Mouse (Mus musculus) forebrain, embryonic 11.5 days (tissue): ENCODE measurements around the gene Crb3. TPM values are rescaled to one million over a fixed set of nuclear protein-coding genes. Genes with fewer than 3 reads are reported as not detected.
A peak's percentile ranks its signal among the peaks of the same experiment; 100 is the strongest.

Source experiments
- ATAC-seq: fragments of 200-750 bp; cut with Nextera tagmentation; replicated peaks from 2 replicates; pipeline ENCODE4 v1.8.0; 2017; ENCODE audit warnings: moderate TSS enrichment; ENCODE audit not compliant: low FRiP score
- DNase-seq: peaks from one replicate; pipeline ENCODE4 v3.0.0-alpha.2; 2017; ENCODE audit warnings: low spot score
- H3K27ac ChIP-seq: fragments of 300-500 bp; sonication (generic); 2 replicates; pipeline ENCODE4 v1.5.1; 2014; ENCODE audit warnings: low read depth, low read length
- H3K27me3 ChIP-seq: fragments of 300-500 bp; sonication (generic); 2 replicates; pipeline ENCODE4 v1.6.1; 2014; ENCODE audit warnings: mild to moderate bottlenecking, low read length, mixed read lengths; ENCODE audit not compliant: control insufficient read depth, insufficient read depth
- H3K36me3 ChIP-seq: fragments of 300-500 bp; sonication (generic); 2 replicates; pipeline ENCODE4 v1.6.1; 2014; ENCODE audit warnings: mild to moderate bottlenecking, low read length, moderate library complexity, mixed read lengths; ENCODE audit not compliant: control insufficient read depth, insufficient read depth
- H3K4me1 ChIP-seq: fragments of 300-500 bp; sonication (generic); replicated peaks from 2 replicates; pipeline ENCODE4 v1.6.1; 2014; ENCODE audit warnings: low read length, mixed read lengths; ENCODE audit not compliant: control insufficient read depth, insufficient read depth
- H3K4me2 ChIP-seq: fragments of 300-500 bp; sonication (generic); 2 replicates; pipeline ENCODE4 v1.6.1; 2014; ENCODE audit warnings: low read depth, mild to moderate bottlenecking, low read length, moderate library complexity, mixed read lengths; ENCODE audit not compliant: severe bottlenecking
- H3K4me3 ChIP-seq: fragments of 300-500 bp; sonication (generic); 2 replicates; pipeline ENCODE4 v1.5.1; 2014; ENCODE audit warnings: low read depth, low read length
- H3K9ac ChIP-seq: fragments of 300-500 bp; sonication (generic); 2 replicates; pipeline ENCODE4 v1.6.1; 2014; ENCODE audit warnings: low read length
- H3K9me3 ChIP-seq: fragments of 300-500 bp; sonication (generic); 2 replicates; pipeline ENCODE4 v1.6.1; 2016; ENCODE audit warnings: low read length, mixed read lengths; ENCODE audit not compliant: control insufficient read depth
- WGBS: fragments of 180-500 bp; shearing (Covaris S2); extraction: QIAGEN DNeasy Blood & Tissue Kit; methylation state at CpG from one replicate; pipeline ENCODE4 v1.1.7; 2014; 5-methylcytosine and 5-hydroxymethylcytosine counted together
- polyA plus RNA-seq: library from polyadenylated mRNA; unstranded; fragments of >200 nt; fragmentation: Nextera tagmentation; extraction: Ambion mirVana; gene quantifications from 2 replicates; pipeline ENCODE4 v1.2.1, GENCODE M21; 2014

The Crb3 gene
- polyA plus RNA-seq, 1 experiment from 2014 or later = 1.9 TPM

- peak within 1 kb of the TSS; percentile 66 for H3K9ac ChIP-seq
- no peaks in the 10 kb centered on the region for H3K36me3 ChIP-seq
- DNase-seq (peak; percentile 79), ATAC-seq (peak; percentile 90)
- peaks cover 6% of the 10 kb centered on the region; the same call in 1 of the 2 replicates for H3K4me1 ChIP-seq
- peak within 1 kb of the TSS; percentile 45 for H3K4me3 ChIP-seq
- H3K27me3 ChIP-seq = no peaks in the 10 kb centered on the region
- peak within 1 kb of the TSS; percentile 68 for H3K4me2 ChIP-seq
- under 1% methylated on average over 31 of the region's 31 CpGs for WGBS
- no peaks in the 10 kb centered on the region for H3K9me3 ChIP-seq
- H3K27ac ChIP-seq = no peak within 1 kb of the TSS; the same call in 1 of the 2 replicates
Observed at GRCm38 (mm10) chr17:57087049-57087832, 28.3 kb downstream of the Crb3 start, which contains the start of gene Tubb4a. Gene Tubb4a (minus strand): TSS chr17:57087782.

DNA sequence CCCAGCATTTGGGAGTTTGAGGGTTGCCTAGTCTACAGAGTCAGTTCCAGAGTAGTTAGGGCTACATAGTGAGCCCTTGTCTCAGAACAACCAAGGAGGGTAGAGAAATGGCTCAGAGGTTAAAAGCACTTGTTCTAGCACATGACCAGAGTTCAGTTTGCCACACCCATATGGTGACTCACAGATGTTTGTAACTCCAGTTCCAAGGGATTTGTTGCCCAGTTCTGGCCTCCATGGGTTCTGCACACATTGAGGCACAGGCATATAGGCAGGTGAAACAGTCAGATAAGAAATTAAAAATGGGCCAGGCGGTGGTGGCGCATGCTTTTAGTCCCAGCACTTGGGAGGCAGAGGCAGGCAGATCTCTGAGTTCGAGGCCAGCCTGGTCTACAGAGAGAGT, 35.3 kb downstream of the Crb3 start:
- no peak overlapping the region for H3K9ac ChIP-seq
- WGBS = 93% methylated on average over 3 of the region's 3 CpGs
- no peak overlapping the region for H3K27ac ChIP-seq
- ATAC-seq (no peak), DNase-seq (no peak)
- H3K9me3 ChIP-seq = no peaks in the 10 kb centered on the region
- no peaks in the 10 kb centered on the region for H3K27me3 ChIP-seq
- H3K4me2 ChIP-seq = no peak overlapping the region
- no peaks in the 10 kb centered on the region for H3K4me1 ChIP-seq
- H3K4me3 ChIP-seq = no peak overlapping the region
- no peaks in the 10 kb centered on the region for H3K36me3 ChIP-seq

DNA sequence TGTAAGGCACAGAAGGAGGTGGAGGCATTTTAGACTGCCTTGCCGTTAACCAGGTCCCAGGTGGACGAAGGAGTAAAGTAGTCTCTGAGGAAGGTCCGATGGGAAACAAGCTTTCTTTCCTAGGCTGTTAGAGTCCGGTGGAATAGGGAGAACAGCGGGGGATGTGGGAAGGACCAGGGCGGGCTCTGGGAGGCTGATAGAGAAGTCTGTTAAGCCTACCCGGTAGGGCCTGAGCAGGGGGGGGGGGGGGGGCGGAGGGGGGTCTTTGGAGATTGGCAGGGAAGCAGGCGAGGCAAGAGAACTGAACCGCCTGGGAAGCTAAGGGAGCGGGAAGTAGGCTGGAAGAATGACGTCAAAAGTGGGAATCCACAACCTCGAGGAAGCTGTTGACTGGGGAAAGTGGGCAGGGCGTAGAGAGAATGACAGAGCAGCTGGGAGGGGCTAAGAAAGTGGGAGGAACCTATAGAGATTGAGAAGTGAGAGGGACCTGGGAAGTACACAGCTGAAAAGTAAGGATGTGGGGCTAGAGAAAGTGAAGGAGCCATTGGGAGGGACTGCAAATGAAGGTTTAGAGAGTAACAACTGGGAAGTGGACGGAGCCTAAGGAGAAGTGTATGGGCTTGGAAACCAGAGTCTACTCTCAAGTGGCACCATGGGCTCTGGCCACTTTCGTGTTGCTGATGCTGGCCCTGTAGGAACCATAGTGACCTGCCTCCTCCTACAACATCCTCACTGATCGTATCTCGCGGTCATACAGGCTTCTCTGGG, 37.1 kb downstream of the Crb3 start:
- Histone ChIP-seq H3K9me3 (no peaks in the 10 kb centered on the region), H3K27ac (no peak overlapping the region), H3K4me2 (peak overlapping the region; percentile 39), H3K9ac (no peak overlapping the region), H3K27me3 (no peaks in the 10 kb centered on the region), H3K36me3 (no peaks in the 10 kb centered on the region), H3K4me1 (no peaks in the 10 kb centered on the region), H3K4me3 (0 out of 2 replicates have a peak overlapping the region, but pooled peaks have one; percentile 3)
- peak; percentile 87 for ATAC-seq
- peak; percentile 67 for DNase-seq
- under 1% methylated on average over 18 of the region's 19 CpGs for WGBS

DNA sequence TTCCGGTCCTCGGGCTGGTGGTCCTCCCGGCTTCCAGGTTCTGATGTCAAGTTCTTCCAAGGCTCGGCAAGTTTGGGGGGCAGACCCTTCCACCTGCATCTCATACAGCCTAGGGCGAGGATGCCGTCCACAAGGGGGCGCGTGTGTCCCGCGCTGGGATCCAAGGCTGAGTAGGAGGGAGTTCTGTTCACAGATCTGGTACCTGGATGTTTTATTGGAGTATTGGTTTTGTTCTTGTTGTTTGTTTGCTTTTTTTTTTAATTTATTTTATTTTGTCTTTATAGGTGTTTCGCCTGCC, 37.7 kb downstream of the Crb3 start:
- peak; percentile 93 for DNase-seq
- ATAC-seq = peak; percentile 78
- no peaks in the 10 kb centered on the region for H3K9me3 ChIP-seq
- H3K4me2 ChIP-seq = peak overlapping the region; percentile 39
- no peaks in the 10 kb centered on the region for H3K27me3 ChIP-seq
- H3K4me1 ChIP-seq = no peaks in the 10 kb centered on the region
- H3K4me3 ChIP-seq = no peak overlapping the region
- no peak overlapping the region for H3K9ac ChIP-seq
- no peaks in the 10 kb centered on the region for H3K36me3 ChIP-seq
- H3K27ac ChIP-seq = no peak overlapping the region
- 1% methylated on average over 11 of the region's 11 CpGs for WGBS

GRCm38 (mm10) chr17:57098321-57098720, 39.4 kb downstream of the Crb3 start:
- DNase-seq (no peak), ATAC-seq (no peak)
- Histone ChIP-seq H3K27me3 (no peaks in the 10 kb centered on the region), H3K36me3 (no peaks in the 10 kb centered on the region), H3K4me1 (no peaks in the 10 kb centered on the region), H3K4me2 (no peak overlapping the region), H3K9me3 (no peaks in the 10 kb centered on the region), H3K9ac (no peak overlapping the region), H3K4me3 (no peak overlapping the region), H3K27ac (no peak overlapping the region)
- 88% methylated on average over 5 of the region's 5 CpGs for WGBS

DNA sequence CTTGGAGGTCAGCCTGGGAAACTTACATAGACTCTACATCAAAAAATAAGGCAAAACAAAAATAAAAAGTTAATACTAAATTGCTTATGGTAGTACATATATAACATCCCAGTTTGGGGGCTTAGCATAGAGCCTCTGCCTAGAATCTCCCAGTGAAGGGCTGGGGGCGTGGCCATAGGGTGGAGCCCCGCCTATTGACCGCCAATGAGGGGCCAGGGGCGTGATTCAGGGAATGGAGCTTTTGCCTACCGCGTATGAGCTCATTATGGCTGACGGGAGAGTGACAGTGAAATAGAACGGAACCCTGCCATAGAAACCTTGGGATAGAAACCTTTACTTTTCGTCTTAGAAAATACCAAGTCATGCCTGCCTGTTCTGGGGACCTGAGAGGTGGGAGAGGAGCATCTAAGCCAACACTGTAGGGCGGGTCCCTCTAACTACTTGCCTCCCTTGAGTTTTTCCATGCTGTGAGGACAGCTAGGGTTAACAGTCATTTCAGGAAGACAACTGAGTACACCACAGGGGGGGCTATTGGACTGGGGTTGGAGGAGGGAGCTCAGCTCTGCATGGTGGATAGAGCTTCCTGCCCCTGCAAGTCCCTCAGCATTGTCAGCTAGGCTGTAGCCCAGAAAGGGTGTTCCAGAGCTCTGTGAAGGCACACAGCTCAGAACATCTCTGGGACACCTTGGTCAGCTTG, 40.9 kb downstream of the Crb3 start:
- no peaks in the 10 kb centered on the region for H3K27me3 ChIP-seq
- no peak overlapping the region for H3K27ac ChIP-seq
- no peaks in the 10 kb centered on the region; the same call in 1 of the 2 replicates for H3K4me1 ChIP-seq
- ATAC-seq (no peak), DNase-seq (no peak)
- no peak overlapping the region for H3K9ac ChIP-seq
- H3K9me3 ChIP-seq = no peaks in the 10 kb centered on the region
- H3K36me3 ChIP-seq = no peaks in the 10 kb centered on the region
- no peak overlapping the region for H3K4me2 ChIP-seq
- H3K4me3 ChIP-seq = no peak overlapping the region
- 10% methylated on average over 10 of the region's 10 CpGs for WGBS

DNA sequence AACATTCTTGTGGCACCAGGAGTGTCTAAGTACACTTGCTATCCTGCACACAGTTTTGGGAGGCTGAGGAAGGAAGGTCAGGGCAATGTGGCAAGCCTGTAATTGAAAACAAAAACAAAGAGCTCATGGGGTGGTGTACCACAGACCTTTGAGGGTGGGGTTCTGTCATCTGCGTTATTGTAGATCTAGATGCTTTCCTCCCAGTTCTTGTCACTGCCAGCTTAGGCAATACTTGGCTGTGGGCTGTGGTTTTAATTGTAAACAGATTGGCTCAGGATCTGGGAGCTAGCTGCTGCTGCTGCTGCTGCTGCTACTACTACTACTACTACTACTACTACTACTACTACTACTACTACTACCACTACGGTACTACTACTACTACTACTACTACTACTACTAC, 43.4 kb downstream of the Crb3 start:
- no peak overlapping the region for H3K4me3 ChIP-seq
- no peak for DNase-seq
- no peaks in the 10 kb centered on the region for H3K27me3 ChIP-seq
- no peak overlapping the region for H3K9ac ChIP-seq
- H3K36me3 ChIP-seq = no peaks in the 10 kb centered on the region
- no peaks in the 10 kb centered on the region for H3K9me3 ChIP-seq
- no peak for ATAC-seq
- H3K4me2 ChIP-seq = no peak overlapping the region
- peaks cover 6% of the 10 kb centered on the region for H3K4me1 ChIP-seq
- 74% methylated on average over 2 of the region's 2 CpGs for WGBS
- no peak overlapping the region for H3K27ac ChIP-seq

DNA sequence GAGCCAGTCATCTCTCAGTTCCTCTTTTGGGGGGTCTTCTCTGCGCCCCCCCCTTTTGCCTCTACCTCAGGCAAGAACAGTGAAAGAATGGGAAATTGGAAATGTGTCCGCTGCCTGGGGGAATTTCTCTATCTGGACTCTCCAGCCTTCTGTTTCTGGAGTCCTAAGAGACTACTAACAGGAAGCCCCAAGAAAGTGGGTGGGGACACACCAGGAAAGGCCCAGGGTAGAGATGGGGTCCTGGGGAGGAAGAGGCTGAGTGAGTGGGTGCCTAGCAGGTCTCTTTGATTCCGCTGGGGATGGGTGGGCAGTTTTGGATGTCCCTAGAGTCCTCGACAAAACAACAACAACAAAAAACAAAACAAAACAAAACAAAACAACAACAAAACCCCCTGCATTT, 45.6 kb downstream of the Crb3 start:
- no peak for DNase-seq
- H3K27ac ChIP-seq = no peak overlapping the region
- 46% methylated on average over 4 of the region's 4 CpGs for WGBS

More for the DNA sequence above, 45.6 kb downstream of the Crb3 start:
- Histone ChIP-seq H3K36me3 (no peaks in the 10 kb centered on the region), H3K4me1 (peaks cover 8% of the 10 kb centered on the region), H3K9me3 (no peaks in the 10 kb centered on the region), H3K9ac (peak overlapping the region; percentile 75), H3K27me3 (no peaks in the 10 kb centered on the region), H3K4me3 (no peak overlapping the region; the same call in 1 of the 2 replicates), H3K4me2 (peak overlapping the region; percentile 76)
- ATAC-seq = 0 out of 2 replicates have a peak, but pooled peaks have one; percentile 4
